Mouse (Mus musculus) embryo, embryonic 11 days (tissue): ENCODE measurements at regions not wholly inside any gene's neighbourhood (a gene's known extent, or its start where the extent isn't known, plus 50 kb on each side); places are given as distances from the start of the nearest gene placed in this dataset.

Source experiments
- DNase-seq: peaks from one replicate; pipeline ENCODE4 v3.0.0-alpha.2; 2015

GRCm38 (mm10) chr1:100644858-100645257 is 872.3 kb downstream of the Cntnap5b start:
- DNase-seq: peak; percentile 5

- no peak for DNase-seq
Observed at GRCm38 (mm10) chr1:100660822-100661221, 888.3 kb downstream of the Cntnap5b start.

- DNase-seq: no peak
Observed at GRCm38 (mm10) chr1:100706898-100707297, 934.3 kb downstream of the Cntnap5b start.
